Mouse (Mus musculus) ovary, postnatal 36 days (tissue): Measurements from ENCODE around the gene Wnt8b.
"Not testable (repeated sequence)": the region's sequence is repeated elsewhere in the genome, so short reads cannot be mapped to it uniquely, and the experiment has no call there.

Source experiments
- DNase-seq: peaks from one replicate; pipeline ENCODE4 v3.0.0; 2022; ENCODE audit warnings: low spot score, mixed read lengths

Wnt8b gene

GRCm38 (mm10) chr19:44493128-44493527 is at the start of gene Wnt8b:
Wnt8b (plus strand) TSS chr19:44493472.
- DNase-seq: no peak

GRCm38 (mm10) chr19:44445755-44446154 is 47.5 kb upstream of the Wnt8b start:
- DNase-seq: no peak

DNA sequence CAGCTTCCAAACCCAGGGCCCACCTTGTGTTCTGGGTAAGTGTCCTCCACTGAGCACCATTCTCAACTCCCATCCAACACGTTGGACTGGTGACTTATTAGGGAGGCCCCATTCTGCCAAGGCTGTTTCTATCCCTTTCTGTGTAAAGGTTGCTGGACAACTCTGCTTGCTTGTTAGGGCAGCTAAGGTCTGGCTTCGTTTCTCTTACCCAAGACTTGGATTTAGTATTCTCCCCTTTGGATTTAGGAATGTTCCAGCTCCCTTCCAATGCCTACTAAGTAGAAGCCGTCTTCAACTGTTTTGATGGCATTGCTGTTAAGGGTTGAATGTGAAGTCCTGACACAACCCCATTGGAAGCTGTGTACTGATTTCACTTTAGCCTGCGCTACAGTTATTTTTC is 45.3 kb upstream of the Wnt8b start:
- no peak for DNase-seq

DNA sequence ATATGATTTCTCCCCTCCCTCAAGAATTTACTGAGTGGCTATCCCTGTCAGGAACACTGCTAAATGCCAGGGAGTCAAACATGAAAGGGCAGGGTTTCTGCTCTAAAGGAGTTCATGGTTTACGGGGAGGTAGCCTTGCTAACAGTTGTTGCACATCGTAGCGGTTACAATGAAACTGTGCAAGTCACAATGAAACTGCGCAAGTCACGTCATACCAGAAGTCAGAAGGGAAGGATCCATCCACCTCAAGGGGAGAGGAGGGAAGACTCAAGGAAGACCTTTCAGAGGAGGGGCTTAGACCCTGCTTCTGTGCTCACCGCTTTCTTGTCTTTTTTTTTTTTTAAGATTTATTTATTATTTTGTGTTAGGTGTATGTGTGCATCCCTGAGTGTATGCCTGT is 38.4 kb upstream of the Wnt8b start:
- no peak for DNase-seq

DNA sequence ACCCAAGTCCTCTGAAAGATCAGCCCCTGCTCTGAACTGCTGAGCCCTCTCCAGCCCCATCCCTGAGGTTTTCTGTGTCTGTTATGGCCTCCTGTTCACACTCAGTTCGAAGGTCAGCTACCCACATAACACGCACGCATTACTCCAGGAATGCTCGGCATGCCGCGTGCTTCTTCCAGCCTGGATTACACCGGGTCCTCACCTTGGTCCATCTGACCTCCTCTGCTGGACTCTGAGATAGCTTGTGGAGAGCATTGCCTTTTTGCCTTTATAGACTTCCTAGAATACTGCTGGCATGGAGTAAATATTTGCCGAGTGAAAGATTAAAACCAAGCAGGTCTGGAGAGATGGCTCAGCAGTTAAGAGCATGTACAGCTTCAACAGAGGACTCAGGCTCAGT is 37.9 kb upstream of the Wnt8b start:
- DNase-seq: no peak

- no peak for DNase-seq
Observed at GRCm38 (mm10) chr19:44457359-44458055, 35.8 kb upstream of the Wnt8b start.

- DNase-seq: peak; percentile 21
Observed at GRCm38 (mm10) chr19:44458696-44459095, 34.6 kb upstream of the Wnt8b start.

DNA sequence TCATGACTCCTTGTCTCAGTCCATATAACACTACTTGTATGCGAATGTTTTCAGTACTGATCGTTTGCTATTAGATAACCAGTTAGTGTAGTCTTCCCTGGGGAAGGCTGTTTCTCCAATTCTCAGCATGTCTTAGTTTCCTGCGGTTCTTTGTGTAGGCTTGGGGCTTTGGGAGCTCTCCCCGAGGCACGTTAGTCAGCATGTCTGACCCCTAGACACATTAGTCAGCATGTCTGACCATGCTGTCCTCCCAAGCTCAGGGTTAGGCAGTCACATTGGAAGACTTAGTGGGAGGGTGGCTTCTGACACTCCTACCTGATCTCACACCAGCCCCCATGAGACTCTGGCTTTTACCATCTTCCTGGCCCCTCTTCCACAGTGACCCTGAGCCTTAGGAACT is 32.8 kb upstream of the Wnt8b start:
- no peak for DNase-seq

DNA sequence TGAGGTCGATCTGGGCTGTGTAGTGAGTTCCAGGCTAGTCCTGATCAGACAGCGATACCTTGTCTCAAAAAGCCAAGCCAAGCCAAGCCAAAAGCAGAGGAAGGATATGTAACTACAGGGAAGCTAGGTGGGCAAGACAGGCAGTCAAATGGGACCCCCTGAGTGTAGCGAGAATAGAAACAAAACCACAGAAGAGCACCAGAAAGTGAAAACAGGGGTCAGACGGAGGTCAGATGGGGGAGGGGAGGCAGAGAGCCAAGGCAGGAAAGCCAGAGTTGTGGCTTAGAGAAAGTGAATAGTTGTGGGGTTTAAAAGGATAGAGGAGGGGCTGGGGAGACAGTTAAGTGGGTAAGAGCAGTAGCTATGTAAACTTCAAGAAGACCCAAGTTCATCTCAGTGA is 31.8 kb upstream of the Wnt8b start:
- DNase-seq: no peak

DNA sequence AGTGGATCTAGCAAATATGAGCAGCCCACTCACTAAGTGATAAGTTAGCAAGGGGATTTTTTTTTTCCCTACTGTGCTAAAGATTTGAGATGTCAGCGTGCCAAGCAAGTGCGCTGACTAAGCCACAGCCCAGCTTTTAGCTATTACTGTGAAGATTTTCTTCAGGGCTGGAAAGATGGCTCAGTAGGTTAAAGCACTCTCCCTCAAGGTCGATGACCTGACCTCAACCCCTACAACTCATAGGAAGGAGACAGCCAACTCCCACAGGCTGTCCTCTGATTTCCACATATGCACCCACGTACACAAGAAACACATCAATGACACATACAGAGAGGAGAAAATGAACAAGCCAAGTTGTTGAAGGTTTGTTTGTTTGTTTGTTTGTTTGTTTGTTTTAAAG is 31.1 kb upstream of the Wnt8b start:
- no peak for DNase-seq

DNA sequence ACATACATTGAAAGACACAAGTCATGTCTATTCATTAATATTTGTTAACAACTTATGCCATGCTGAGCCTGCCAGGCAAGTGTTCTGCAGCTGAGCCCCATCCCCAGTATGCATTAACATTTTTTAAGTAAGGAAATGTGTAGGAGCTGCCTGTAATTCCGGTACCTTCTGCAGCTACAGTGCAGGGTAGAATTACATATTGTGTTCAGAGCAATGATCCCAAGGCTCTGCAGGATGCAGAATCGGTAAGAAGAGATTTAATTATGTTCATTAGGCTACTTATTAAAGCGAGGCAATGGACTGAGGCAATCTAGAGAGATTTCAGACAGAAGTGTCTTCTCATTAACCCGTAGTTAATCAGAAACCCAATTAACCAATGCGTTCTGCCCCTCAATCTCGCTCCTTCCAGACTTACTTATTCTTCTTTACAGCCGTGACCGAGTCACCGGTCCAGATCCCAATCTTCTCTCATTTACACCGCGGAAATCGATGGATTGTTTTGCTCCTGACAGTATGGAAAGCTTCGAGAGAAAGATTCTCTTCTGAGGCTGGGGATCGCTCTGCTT is 27.2 kb upstream of the Wnt8b start:
- not testable (repeated sequence) for DNase-seq

- peak; percentile 83 for DNase-seq
Observed at GRCm38 (mm10) chr19:44474158-44474557, 19.1 kb upstream of the Wnt8b start.

GRCm38 (mm10) chr19:44475268-44475667 is 18.0 kb upstream of the Wnt8b start:
- no peak for DNase-seq

DNA sequence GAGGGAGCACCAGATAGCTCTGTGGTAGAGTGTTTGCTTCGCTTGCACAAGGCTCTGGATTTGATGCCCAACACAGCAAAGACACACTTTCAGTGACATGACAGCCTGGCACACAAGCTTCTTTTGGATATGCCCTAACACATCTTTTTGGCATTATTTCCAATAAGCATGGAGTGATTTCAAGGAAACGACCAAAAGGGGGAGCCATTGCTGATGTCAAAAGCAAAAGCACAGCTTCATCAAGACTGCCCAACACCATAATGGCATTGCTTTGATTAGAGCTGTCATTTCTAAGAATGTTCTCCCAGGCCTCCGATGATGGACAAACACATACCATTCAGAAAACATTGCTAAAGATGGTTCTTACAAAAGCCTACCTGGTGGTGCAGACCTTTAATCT is 16.7 kb upstream of the Wnt8b start:
- DNase-seq: no peak

GRCm38 (mm10) chr19:44487266-44487665 is 6.0 kb upstream of the Wnt8b start:
- peak; percentile 39 for DNase-seq

DNA sequence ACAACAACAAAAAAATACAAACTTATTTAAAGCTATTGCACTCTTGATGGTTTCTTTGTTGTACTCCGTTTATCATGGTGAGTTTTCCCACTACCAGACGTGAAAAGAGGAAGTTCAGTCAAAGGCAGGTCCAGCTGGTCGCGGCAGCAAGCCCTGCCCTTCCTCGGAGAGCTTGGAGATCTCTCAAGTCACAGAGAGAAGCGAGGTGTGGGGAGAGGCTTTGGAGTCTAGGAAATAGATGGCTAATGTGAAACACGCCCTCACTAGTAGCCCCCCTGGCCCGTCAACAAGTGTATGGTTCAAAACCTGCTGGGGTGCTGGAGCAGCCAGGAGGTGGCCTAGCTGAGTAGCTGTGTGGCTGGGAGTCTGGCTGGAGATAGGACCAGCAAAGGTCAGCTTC is 3.2 kb downstream of the Wnt8b start:
- no peak for DNase-seq

DNA sequence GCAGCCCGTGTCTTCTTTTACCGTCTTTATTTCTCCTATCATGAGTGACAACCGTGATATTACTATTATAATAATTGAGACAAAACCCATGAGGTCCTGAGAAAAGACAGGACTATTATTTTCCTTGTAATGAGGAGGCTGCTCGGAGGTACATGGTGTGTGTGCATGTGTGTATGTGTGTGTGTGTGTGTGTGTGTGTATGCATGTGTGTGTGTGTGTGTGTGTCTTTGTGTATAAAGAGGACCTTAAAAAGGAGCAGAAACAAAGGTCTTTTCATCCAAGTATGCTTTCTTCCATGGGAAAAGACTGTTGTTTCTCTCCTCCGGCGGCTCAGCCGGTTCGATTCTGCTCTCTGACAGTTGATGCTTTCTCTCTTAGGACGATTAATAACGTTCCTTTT is 3.7 kb downstream of the Wnt8b start:
- no peak for DNase-seq

DNA sequence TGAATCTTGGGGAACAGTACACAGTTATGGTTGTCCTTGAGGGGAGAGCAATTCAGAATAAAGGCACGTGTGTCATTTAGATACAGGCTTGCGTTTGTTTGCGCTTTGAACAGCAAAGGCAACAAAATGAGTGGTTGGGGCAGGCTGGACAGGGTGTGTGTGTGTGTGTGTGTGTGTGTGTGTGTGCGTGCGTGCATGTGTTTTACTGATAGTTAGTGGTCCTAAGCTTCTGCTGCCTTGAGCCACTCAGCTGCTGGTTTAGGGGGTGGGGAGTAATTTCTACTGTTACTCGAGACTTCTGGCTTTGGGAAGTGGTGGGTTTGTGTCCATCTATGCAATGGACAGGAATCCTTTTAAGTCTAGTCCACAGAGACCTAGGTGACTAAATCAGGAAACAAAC is 5.7 kb downstream of the Wnt8b start:
- DNase-seq: no peak

DNA sequence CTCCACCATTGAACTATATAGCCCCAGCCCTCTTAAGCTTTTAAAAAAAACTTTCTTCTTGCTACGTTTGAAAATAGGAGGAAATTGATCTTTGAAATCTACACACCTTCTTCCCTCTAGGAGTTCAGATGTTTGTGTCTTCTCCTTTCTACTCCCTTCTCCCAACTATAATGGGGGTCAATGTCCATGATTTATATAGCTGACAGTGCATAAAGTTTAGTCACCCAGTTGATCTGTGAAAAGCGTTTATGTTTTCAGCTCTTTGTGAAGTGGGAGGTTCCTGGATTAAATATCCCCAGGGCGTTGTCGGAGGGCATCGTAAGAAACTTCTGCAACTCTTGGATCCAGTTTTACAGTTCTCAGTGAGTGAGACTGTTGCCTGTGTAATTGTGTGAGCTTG is 7.0 kb downstream of the Wnt8b start:
- no peak for DNase-seq

- no peak for DNase-seq
Observed at GRCm38 (mm10) chr19:44501925-44502324, 8.7 kb downstream of the Wnt8b start.

GRCm38 (mm10) chr19:44502741-44503140 is 9.5 kb downstream of the Wnt8b start:
- no peak for DNase-seq

- DNase-seq: no peak
Observed at GRCm38 (mm10) chr19:44510534-44511175, 17.4 kb downstream of the Wnt8b start.

DNA sequence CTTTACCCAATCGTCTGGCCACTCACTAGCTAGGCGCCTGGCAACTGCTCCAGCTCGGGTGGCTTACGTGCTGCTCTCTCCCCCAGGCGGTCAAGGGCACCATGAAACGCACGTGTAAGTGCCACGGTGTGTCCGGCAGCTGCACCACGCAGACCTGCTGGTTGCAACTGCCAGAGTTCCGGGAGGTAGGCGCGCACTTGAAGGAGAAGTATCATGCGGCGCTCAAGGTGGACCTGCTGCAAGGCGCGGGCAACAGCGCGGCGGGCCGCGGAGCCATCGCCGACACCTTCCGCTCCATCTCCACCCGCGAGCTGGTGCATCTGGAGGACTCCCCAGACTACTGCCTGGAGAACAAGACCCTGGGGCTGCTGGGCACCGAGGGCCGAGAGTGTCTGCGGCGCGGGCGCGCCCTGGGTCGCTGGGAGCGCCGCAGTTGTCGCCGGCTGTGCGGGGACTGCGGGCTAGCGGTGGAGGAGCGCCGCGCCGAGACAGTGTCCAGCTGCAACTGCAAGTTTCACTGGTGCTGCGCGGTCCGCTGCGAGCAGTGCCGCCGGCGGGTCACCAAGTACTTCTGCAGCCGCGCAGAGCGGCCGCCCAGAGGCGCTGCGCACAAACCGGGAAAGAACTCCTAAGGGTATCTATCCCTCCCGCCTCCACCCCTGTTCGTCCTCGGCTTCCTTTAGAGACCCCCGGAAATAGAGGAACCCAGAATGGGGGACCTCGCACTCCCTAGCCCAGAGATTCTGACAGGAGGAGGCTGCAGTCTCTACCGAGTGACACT is 18.4 kb downstream of the Wnt8b start:
- peak; percentile 48 for DNase-seq
